Mouse (Mus musculus) embryo, embryonic 10 days (tissue): ENCODE data around the gene Adam8.

Experiments used
- DNase-seq: peaks from one replicate; pipeline ENCODE4 v3.0.0-alpha.2; 2015; ENCODE audit warnings: low spot score

Adam8 gene

GRCm38 (mm10) chr7:139992406-139992805, at the start of gene Adam8:
Gene Adam8, minus strand, starts transcription at chr7:139992562.
- peak; percentile 23 for DNase-seq

- DNase-seq = peak; percentile 3
Observed at GRCm38 (mm10) chr7:140037171-140037555, 44.8 kb upstream of the Adam8 start.

GRCm38 (mm10) chr7:140036281-140037170, 44.2 kb upstream of the Adam8 start, which contains the start of the genes Zfp511 and Tubgcp2:
Gene Zfp511, plus strand, starts transcription at chr7:140036391.
Gene Tubgcp2, minus strand, starts transcription at chr7:140036669.
- peak; percentile 99 for DNase-seq

GRCm38 (mm10) chr7:140035456-140035855, 43.1 kb upstream of the Adam8 start:
- no peak for DNase-seq

GRCm38 (mm10) chr7:140033386-140033785, 41.0 kb upstream of the Adam8 start:
- DNase-seq = no peak

- DNase-seq = peak; percentile 2
Observed at GRCm38 (mm10) chr7:140032366-140032765, 40.0 kb upstream of the Adam8 start.

GRCm38 (mm10) chr7:140031771-140032170, 39.4 kb upstream of the Adam8 start:
- peak; percentile 3 for DNase-seq

- no peak for DNase-seq
Observed at GRCm38 (mm10) chr7:140011336-140011735, 19.0 kb upstream of the Adam8 start.

GRCm38 (mm10) chr7:140007781-140008180, 15.4 kb upstream of the Adam8 start:
- DNase-seq = no peak

GRCm38 (mm10) chr7:140006861-140007611, 14.7 kb upstream of the Adam8 start:
- no peak for DNase-seq

GRCm38 (mm10) chr7:140004666-140005065, 12.3 kb upstream of the Adam8 start:
- DNase-seq = no peak

GRCm38 (mm10) chr7:140001086-140001740, 8.9 kb upstream of the Adam8 start:
- peak; percentile 51 for DNase-seq

- DNase-seq = no peak
Observed at GRCm38 (mm10) chr7:139998691-139999350, 6.5 kb upstream of the Adam8 start.

- peak; percentile 78 for DNase-seq
Observed at GRCm38 (mm10) chr7:139994676-139995075, 2.3 kb upstream of the Adam8 start.

GRCm38 (mm10) chr7:139994202-139994601, 1.8 kb upstream of the Adam8 start:
- no peak for DNase-seq

- no peak for DNase-seq
Observed at GRCm38 (mm10) chr7:139993532-139993931, 1.2 kb upstream of the Adam8 start.

GRCm38 (mm10) chr7:139990864-139991394, 1.4 kb downstream of the Adam8 start:
- no peak for DNase-seq

- no peak for DNase-seq
Observed at GRCm38 (mm10) chr7:139988272-139988671, 4.1 kb downstream of the Adam8 start.

- no peak for DNase-seq
Observed at GRCm38 (mm10) chr7:139984505-139984904, 7.9 kb downstream of the Adam8 start.

GRCm38 (mm10) chr7:139982058-139982457, 10.3 kb downstream of the Adam8 start:
- DNase-seq = no peak

GRCm38 (mm10) chr7:139980778-139981177, 11.6 kb downstream of the Adam8 start:
- no peak for DNase-seq
